Mouse (Mus musculus) 3134 (cell line): Measurements from ENCODE around the gene C1qtnf3.

ENCODE experiments used
- DNase-seq: peaks from one replicate; pipeline ENCODE4 v3.0.0-alpha.2; 2011; ENCODE audit warnings: low spot score; ENCODE audit not compliant: insufficient read length; ENCODE audit errors: extremely low read depth

Gene C1qtnf3

DNA sequence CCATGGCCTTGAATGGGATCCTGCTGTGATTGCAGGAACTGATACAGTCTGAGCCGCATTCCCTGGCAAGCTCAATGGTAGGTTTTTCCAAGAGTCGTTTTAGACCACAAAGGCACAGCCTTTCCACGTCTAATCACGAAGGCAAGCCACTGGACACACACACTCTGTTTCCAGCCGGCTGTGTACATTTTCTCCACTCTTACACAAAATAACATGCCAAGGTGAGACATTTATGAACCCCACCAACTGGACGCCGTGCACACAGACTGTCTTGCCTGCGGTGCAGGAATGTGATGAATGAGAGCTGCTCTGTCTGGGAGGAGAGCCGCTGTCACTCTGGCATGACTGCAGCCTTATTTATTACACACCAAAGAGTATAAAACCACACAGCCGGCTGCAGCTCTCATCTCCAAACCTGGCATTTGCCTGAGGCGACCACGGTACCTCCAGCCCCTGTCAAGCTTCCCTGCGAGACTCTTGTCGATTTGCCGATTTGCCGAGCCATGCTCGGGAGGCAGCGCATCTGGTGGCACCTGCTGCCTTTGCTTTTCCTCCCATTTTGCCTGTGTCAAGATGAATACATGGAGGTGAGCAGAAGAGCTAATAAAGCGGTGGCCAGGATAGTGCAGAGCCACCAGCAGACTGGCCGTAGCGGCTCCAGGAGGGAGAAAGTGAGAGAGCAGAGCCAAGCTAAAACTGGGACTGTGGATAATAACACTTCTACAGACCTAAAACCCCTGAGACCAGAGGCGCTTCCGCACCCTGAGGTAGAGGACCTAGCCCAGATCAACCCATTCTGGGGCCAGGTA, at the start of gene C1qtnf3:
TSS of gene C1qtnf3 (plus strand) at position 382 of the 809 bp plus-strand sequence.
- no peak for DNase-seq

GRCm38 (mm10) chr15:10902360-10902759, 49.8 kb upstream of the C1qtnf3 start:
- no peak for DNase-seq

DNA sequence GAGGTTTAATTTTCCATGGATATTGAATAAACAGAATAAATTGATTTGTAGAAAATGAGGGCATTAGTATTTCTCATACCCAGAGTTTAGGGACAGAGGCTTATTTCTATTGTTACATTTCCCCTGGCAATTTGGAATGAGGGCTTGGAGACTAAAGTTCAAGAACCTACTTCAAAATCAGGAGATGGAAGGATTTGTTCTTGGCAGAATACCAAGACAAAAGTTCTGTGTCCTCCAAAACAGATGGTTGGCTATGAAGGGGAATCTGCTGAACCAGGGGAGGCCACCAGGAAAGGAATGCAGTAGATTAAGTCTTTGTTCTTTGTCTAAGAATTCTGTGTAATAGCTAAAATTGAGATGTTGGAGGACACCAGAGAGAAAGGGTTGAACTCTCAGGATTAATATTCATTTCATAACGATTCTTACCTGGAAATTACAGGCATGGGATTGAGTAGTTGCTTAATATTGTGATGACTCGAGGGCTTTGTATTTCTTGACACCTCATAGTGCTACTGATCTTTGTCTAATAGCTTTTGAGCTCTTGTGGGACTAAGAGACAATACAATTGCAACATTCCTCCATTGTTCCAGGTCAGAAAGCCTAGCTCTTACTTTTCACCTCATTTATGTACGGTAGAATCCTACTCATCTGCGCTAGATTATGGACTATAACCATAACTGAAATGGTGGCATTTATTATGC, 35.4 kb upstream of the C1qtnf3 start:
- no peak for DNase-seq

GRCm38 (mm10) chr15:10917312-10917660, 34.8 kb upstream of the C1qtnf3 start:
- no peak for DNase-seq

DNA sequence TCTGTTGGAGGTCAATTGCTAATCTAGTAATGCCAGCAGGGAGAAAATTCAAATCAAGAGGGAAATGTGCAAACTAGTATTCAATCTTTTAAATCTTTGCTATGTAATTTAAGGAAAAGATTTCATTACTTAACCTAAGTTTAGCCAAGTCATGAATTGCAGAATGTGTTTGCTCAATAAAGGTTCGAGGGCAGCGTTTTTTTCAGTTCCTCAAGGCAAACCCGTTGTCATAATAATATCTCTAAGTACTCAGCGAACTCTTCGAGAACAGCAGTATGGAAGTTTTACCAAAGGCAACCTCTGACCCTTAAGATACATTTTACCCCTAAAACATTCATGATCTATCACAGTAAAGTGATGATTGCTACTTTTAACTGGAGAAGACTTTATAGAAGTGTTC, 31.9 kb upstream of the C1qtnf3 start:
- DNase-seq: no peak

- no peak for DNase-seq
These were observed 31.1 kb upstream of the C1qtnf3 start for GRCm38 (mm10) chr15:10921064-10921463.

DNA sequence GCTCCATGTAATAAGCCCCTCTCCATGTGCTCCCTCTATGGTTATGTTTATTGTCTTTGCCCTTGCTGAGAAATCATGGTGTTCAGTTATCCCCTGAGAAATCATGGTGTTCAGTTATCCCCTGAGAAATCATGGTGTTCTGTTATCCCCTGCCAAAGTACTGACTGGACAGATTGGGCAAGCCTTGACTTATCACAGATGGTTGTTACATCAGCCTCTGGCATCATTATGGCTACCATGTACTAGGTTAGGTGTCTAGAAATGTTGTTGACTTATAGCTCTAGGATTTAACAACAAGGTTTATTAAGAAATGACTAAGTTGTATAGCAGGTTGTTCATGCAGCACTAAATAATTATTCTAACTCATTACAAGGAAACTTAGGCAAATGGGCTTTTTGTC, 30.1 kb upstream of the C1qtnf3 start:
- no peak for DNase-seq

GRCm38 (mm10) chr15:10922570-10922969, 29.6 kb upstream of the C1qtnf3 start:
- no peak for DNase-seq

DNA sequence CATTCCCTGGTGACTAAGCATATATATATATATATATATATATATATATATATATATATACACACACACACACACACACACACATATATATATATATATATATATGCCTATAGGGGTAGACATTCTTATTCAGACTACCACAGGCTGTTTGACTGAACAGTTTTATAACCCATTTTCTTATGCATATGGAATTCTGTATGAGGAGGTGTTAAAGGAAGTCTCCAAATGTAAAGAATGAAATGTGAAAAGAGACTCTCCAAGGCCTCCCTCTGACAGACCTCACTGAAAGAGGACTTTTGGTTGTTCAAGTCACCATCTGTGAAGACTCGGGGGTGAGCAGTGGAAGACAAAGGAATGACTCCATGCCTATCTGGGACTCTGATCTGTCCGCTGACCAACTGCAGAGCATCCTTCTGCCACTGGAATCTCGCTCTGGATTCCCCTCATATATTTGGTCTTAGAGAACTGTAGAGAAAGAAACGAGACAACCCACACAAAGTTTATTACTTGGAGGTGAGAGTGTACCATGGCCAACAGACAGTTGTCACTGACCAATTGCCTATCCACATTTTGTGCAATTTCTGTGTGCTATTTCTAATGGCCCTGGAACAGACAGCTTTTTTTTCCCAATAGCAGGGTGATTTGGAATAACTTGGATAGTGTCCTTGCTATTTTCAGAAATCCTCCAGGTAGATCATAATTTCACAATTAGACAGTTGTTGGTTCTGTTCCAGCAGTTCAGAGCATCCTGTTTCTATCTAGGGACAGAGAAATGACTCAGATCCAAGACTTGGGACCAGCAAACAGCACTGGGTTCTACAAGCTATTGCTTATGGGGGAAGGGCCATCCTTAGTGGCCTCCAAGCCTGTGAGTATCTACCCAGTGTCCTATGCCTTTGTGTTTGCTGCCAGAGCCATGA, 28.8 kb upstream of the C1qtnf3 start:
- DNase-seq: no peak

- no peak for DNase-seq
These were observed 24.8 kb upstream of the C1qtnf3 start for GRCm38 (mm10) chr15:10927325-10927724.

- DNase-seq: no peak
These were observed 23.4 kb upstream of the C1qtnf3 start for GRCm38 (mm10) chr15:10928633-10929270.

- DNase-seq: no peak
These were observed 18.2 kb upstream of the C1qtnf3 start for GRCm38 (mm10) chr15:10933930-10934329.

DNA sequence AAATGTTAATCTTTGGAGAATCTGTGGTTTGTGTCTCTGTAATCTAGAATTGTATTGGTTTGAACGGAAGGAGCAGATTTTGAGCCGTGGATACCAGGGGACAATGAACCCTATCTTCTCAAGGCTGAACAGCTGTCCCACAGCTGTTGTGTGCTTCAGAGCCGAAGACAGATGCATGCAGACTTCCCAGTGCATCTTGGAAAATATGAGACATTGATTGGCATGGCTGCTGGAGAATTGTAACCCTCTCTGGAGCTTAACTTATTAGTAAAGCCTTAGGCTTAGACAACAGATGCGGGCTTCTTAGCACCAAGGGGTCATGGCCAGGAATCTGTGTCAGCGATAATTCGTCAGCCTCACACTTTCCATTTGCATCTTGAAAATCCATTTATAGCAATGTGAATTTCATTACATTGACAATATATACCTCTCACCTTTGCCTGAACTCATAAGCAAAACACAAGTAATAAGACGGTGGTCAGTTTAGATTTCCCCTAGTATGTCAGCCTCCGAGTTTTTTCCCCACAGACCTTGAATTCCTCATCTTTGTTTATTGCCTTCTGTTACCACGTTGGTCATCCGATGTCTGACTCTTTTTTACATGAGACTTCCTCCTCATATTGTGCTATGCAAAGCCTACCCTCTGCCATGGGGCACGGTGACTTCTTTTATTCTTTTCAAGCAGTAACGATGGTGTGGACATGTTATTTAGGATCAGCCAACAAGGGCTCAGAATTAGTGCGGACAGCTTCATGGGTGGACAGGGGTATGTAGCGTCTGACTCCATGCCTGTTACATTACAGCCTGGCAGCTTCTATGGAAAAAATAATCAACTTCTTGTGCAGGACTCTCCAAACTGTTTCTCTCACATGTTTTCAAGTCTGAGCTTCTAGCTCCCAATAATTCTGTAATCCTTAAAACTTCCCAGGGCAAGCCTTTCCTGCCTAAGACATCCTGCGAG, 11.7 kb upstream of the C1qtnf3 start:
- DNase-seq: no peak

DNA sequence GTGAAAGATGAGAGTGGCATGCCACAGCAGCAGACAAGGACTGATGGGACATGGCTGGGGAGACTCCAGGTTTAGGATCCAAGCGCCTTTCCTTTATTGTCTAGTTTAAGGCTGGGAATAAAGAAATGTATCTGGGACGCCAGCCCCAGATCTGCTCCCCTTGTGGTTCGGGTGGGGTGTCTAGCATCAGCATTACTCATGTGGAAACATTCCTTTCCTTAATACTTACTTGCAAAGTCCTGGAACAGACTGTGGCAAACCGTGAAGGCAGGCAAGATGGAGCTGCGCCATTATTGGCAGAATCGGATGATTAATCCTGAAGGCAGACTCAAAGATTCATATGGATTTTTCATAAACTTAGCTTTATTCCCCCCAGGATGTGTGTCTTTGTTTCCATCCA, 10.2 kb upstream of the C1qtnf3 start:
- no peak for DNase-seq

- DNase-seq: no peak
These were observed 4.3 kb upstream of the C1qtnf3 start for GRCm38 (mm10) chr15:10947852-10948251.

- DNase-seq: no peak
These were observed 701 bp downstream of the C1qtnf3 start for GRCm38 (mm10) chr15:10952760-10953305.

GRCm38 (mm10) chr15:10953465-10953864, 1.3 kb downstream of the C1qtnf3 start:
- DNase-seq: no peak

DNA sequence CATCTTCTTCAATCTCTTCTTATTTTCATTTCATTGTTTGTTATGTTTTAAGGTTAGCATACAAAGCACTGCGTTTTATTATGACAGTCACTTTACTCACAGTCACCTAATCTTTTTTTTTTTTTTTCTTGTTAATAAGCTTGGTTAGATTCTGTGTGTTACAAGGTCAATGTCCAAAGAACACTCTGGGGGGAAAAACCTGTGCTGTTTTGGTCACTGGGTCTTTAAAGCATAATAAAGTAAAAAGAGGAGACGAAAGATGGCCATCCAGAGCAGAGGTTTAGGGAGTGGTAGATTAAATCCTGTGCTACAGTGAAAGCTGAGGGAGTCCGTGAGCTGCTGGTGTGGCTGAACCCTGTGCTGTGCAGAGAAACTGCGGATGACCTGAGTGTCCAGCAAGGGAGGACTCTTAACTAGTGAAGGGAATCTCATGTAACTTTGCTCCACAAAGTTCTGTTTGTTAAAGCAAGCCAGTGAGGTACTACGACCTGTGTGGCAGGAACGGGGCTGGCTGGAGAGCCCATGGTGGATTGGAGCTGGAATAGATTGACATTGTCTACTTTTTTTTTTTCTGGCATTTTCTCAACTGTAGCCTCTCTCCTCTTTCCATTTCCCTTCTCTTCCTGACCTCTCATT, 2.4 kb downstream of the C1qtnf3 start:
- no peak for DNase-seq

GRCm38 (mm10) chr15:10955156-10955555, 3.0 kb downstream of the C1qtnf3 start:
- DNase-seq: no peak
